In genomic region chr17:28026111-28026872, GRCm38 (mm10) we compare ENCODE assay signal across 9 mouse cellular contexts. TPM values are rescaled to one million over a fixed set of nuclear protein-coding genes. Genes with fewer than 3 reads are reported as not detected.
DNase-seq lines count a peak whose midpoint lies in the region; ATAC-seq lines count a peak whose summit lies in the region.
"Had no signal": no experiment of that assay in that cellular context is flagged by ENCODE, and none has a peak within 500 bp of the region (broad histone marks: within the 10 kb centered on the region; RNA-seq: fewer than 3 reads in every experiment).

No protein-coding gene starts in this region.

- H3K9me3 ChIP-seq in limb, embryonic 13.5 days, result no peaks in the 10 kb centered on the region
- no peaks in the 10 kb centered on the region for H3K9me3 ChIP-seq in neural tube, embryonic 14.5 days (ENCODE audit: control insufficient read depth, low read length)

- no peak for ATAC-seq in limb, embryonic 13.5 days (ENCODE audit: low FRiP score, low read depth)
- no peak for ATAC-seq in neural tube, embryonic 14.5 days (ENCODE audit: low read depth)

- peak overlapping the region; percentile 35; the same call in 1 of the 2 replicates for H3K9ac ChIP-seq in limb, embryonic 13.5 days
- H3K9ac ChIP-seq in neural tube, embryonic 14.5 days (replicated peaks; ENCODE audit: low read depth, low read length), result no peak overlapping the region

- peaks cover 80% of the 10 kb centered on the region for H3K4me1 ChIP-seq in limb, embryonic 13.5 days
- peaks cover 19% of the 10 kb centered on the region for H3K4me1 ChIP-seq in neural tube, embryonic 14.5 days (ENCODE audit: control insufficient read depth, insufficient read depth, low read length)

- WGBS in limb, embryonic 13.5 days, result 63% methylated on average over 14 of the region's 14 CpGs
- 75% methylated on average over 14 of the region's 14 CpGs for WGBS in neural tube, embryonic 14.5 days

- H3K27ac ChIP-seq in limb, embryonic 13.5 days, result peak overlapping the region; percentile 89
- H3K27ac ChIP-seq in neural tube, embryonic 14.5 days (ENCODE audit: low read depth, low read length), result peak overlapping the region; percentile 61

- intact Hi-C loops in left cerebral cortex, postnatal 4 days (cut with DNase I), result no loop called here
- intact Hi-C loops in left cerebral cortex, postnatal 25 days (cut with DNase I), result no loop called here
- intact Hi-C loops in heart, postnatal 10 days (cut with DNase I), result no loop called here
- intact Hi-C loops in gastrocnemius, postnatal 36 days (cut with DNase I), result no loop called here

- peaks cover 10% of the 10 kb centered on the region for H3K36me3 ChIP-seq in limb, embryonic 13.5 days
- no peaks in the 10 kb centered on the region for H3K36me3 ChIP-seq in neural tube, embryonic 14.5 days (ENCODE audit: control insufficient read depth, insufficient read depth, low read length)

- H3K4me3 ChIP-seq in limb, embryonic 13.5 days, result no peak overlapping the region
- no peak overlapping the region for H3K4me3 ChIP-seq in neural tube, embryonic 14.5 days (ENCODE audit: low read depth, low read length)
- H3K4me3 ChIP-seq: erythroblast, embryonic 14.5 days had no signal

- DNase-seq in left cerebral cortex, postnatal 4 days, result peak; percentile 69
- DNase-seq in left cerebral cortex, postnatal 25 days (ENCODE audit: low spot score in 2 of 2), result no peak
- DNase-seq in heart, postnatal 10 days, result peak; percentile 60 to 65
- no peak for DNase-seq in frontal cortex, postnatal 25 days (ENCODE audit: low spot score in 2 of 2)
- no peak for DNase-seq in cerebellum, postnatal 4 days (ENCODE audit: low spot score in 2 of 2)
- no peak for DNase-seq in gastrocnemius, postnatal 36 days

- peak overlapping the region; percentile 21; the same call in 1 of the 2 replicates for H3K4me2 ChIP-seq in limb, embryonic 13.5 days (replicated peaks)
- H3K4me2 ChIP-seq in neural tube, embryonic 14.5 days (ENCODE audit: low read depth, low read length), result no peak overlapping the region

- no peaks in the 10 kb centered on the region for H3K27me3 ChIP-seq in limb, embryonic 13.5 days
- H3K27me3 ChIP-seq in neural tube, embryonic 14.5 days (ENCODE audit: control insufficient read depth, insufficient read depth, low read length), result no peaks in the 10 kb centered on the region

RNA-seq across cellular contexts. Expression of gene Tcp11, which starts 54.1 kb away (rescaled TPM):
- total RNA-seq in left cerebral cortex, postnatal 4 days (2021), result 1 to 10 TPM; 2.2 to 3.6 TPM
- total RNA-seq in left cerebral cortex, postnatal 25 days (2021), result under 1 TPM; 0.80 to 0.99 TPM
- total RNA-seq in heart, postnatal 10 days (2021), result under 1 TPM; 0.12 to 0.25 TPM
- polyA plus RNA-seq in limb, embryonic 13.5 days (2015; fragmentation: Nextera tagmentation; extraction: Ambion mirVana), result 1.4 and 1.9 TPM in 2 replicates
- 0.79 and 1.7 TPM in 2 replicates for polyA plus RNA-seq in neural tube, embryonic 14.5 days (2014; fragmentation: Nextera tagmentation; extraction: Ambion mirVana)
- not detected for total RNA-seq in gastrocnemius, postnatal 36 days (2021)
- polyA plus RNA-seq: erythroblast, embryonic 14.5 days had no signal

Comparison
In these comparisons a context has a peak if more than half of its experiments do, and no peak if none do; other contexts are left out.
1. DNase-seq: peak in left cerebral cortex, postnatal 4 days (single experiment) and heart, postnatal 10 days (2 of 2); none in left cerebral cortex, postnatal 25 days (0 of 2), frontal cortex, postnatal 25 days (0 of 2), cerebellum, postnatal 4 days (0 of 2) and gastrocnemius, postnatal 36 days (0 of 2).